Mouse (Mus musculus): ENCODE results near the gene Dnah2.

DNA sequence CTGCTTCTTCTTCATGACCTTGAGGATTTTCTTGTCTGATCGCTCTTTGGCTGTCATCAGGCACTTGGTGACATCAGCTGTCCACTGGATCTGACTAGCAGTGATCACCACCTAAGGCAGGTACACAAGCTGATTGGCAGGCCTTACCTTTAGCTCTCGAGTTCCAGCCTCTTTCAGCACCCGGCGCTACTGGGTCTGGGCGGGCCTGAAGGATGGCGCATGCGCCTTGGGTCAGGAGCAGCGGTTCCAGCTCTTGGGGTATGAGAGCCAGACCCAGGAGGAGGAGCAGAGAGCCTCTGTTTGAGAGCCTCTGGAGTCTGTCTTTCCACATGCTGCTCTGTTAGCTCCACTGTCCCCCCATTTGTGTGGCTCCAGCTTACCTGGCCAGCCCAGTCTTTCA lies 71.3 kb downstream of the Dnah2 start:
- TF ChIP-seq EP300 (IDR thresholded peaks at IDR 0.05; ENCODE audit: low read length) (no peak), USF1 (IDR thresholded peaks at IDR 0.05; ENCODE audit: low read depth, low read length) (no peak), TBP (conservative IDR thresholded peaks at IDR 0.05; ENCODE audit: low read depth, low read length) (no peak), CTCF (conservative IDR thresholded peaks at IDR 0.05 in 1 of 2, IDR thresholded peaks at IDR 0.05 in 1 of 2; ENCODE audit: low read depth in 2 of 2, low read length in 2 of 2) (no peak), POLR2A (IDR thresholded peaks at IDR 0.05; ENCODE audit: low read depth, low read length) (no peak), CHD2 (IDR thresholded peaks at IDR 0.05; ENCODE audit: low read length) (no peak), MAX (IDR thresholded peaks at IDR 0.05; ENCODE audit: low read length) (no peak), ZMIZ1 (IDR thresholded peaks at IDR 0.05; ENCODE audit: low read depth, low read length) (no peak), UBTF (IDR thresholded peaks at IDR 0.05; ENCODE audit: low read depth, low read length) (no peak), ZNF384 (IDR thresholded peaks at IDR 0.05; ENCODE audit: low read depth, low read length) (no peak), TCF12 (IDR thresholded peaks at IDR 0.05; ENCODE audit: low read depth, low read length) (no peak)
